Mouse (Mus musculus) ES-Bruce4 (cell line): Measurements from ENCODE around the gene Tcstv3.

Experiments used
- CTCF ChIP-seq: IDR thresholded peaks from one replicate; pipeline ENCODE4 v1.8.1; 2011; ENCODE audit warnings: low read depth, low read length
- POLR2A ChIP-seq: IDR thresholded peaks from one replicate; pipeline ENCODE4 v1.8.1; 2011; ENCODE audit warnings: low read length; ENCODE audit not compliant: insufficient read depth

- TF ChIP-seq CTCF (no peak), POLR2A (no peak)
These were observed 15.8 kb upstream of the Tcstv3 start for GRCm38 (mm10) chr13:120300853-120301252.
